ENCODE assay signal across 8 mouse cellular contexts in genomic region chr13:95323950-95324625, GRCm38 (mm10). TPM values are rescaled to one million over a fixed set of nuclear protein-coding genes. Genes with fewer than 3 reads are reported as not detected.
A peak's percentile ranks its signal among the peaks of the same experiment; 100 is the strongest.
DNase-seq lines count a peak whose midpoint lies in the region; ATAC-seq lines count a peak whose summit lies in the region.

No protein-coding gene starts in this region.

- peaks cover 16% of the 10 kb centered on the region for H3K4me1 ChIP-seq in intestine, embryonic 14.5 days (replicated peaks; ENCODE audit: control insufficient read depth, insufficient read depth, low read length)
- H3K4me1 ChIP-seq in limb, embryonic 13.5 days: peaks cover 31% of the 10 kb centered on the region
- H3K4me1 ChIP-seq in midbrain, embryonic 13.5 days (replicated peaks): peaks cover 32% of the 10 kb centered on the region
- peaks cover 20% of the 10 kb centered on the region for H3K4me1 ChIP-seq in stomach, embryonic 16.5 days (ENCODE audit: control insufficient read depth, insufficient read depth, low read length)

- H3K36me3 ChIP-seq in intestine, embryonic 14.5 days (ENCODE audit: control insufficient read depth, insufficient read depth, low read length): no peaks in the 10 kb centered on the region
- H3K36me3 ChIP-seq in limb, embryonic 13.5 days: peaks cover 5% of the 10 kb centered on the region
- H3K36me3 ChIP-seq in midbrain, embryonic 13.5 days: no peaks in the 10 kb centered on the region
- no peaks in the 10 kb centered on the region for H3K36me3 ChIP-seq in stomach, embryonic 16.5 days (ENCODE audit: control insufficient read depth, insufficient read depth, low read length)

- peak overlapping the region; percentile 99 for H3K9ac ChIP-seq in intestine, embryonic 14.5 days (ENCODE audit: low read length)
- peak overlapping the region; percentile 97 for H3K9ac ChIP-seq in limb, embryonic 13.5 days
- H3K9ac ChIP-seq in midbrain, embryonic 13.5 days (replicated peaks): peak overlapping the region; percentile 96
- H3K9ac ChIP-seq in stomach, embryonic 16.5 days (ENCODE audit: low read length): peak overlapping the region; percentile 98

- ATAC-seq in intestine, embryonic 14.5 days (replicated peaks; ENCODE audit: low FRiP score, low TSS enrichment, low read depth): no peak
- ATAC-seq in limb, embryonic 13.5 days (ENCODE audit: low FRiP score, low read depth): 0 out of 2 replicates have a peak, but pooled peaks have one; percentile 37
- ATAC-seq in midbrain, embryonic 13.5 days: peak; percentile 57
- no peak for ATAC-seq in stomach, embryonic 16.5 days (ENCODE audit: insufficient read depth, low FRiP score)

- no peaks in the 10 kb centered on the region for H3K9me3 ChIP-seq in intestine, embryonic 14.5 days (ENCODE audit: control insufficient read depth, low read length)
- H3K9me3 ChIP-seq in limb, embryonic 13.5 days: no peaks in the 10 kb centered on the region
- no peaks in the 10 kb centered on the region for H3K9me3 ChIP-seq in midbrain, embryonic 13.5 days
- H3K9me3 ChIP-seq in stomach, embryonic 16.5 days (replicated peaks; ENCODE audit: control insufficient read depth, low read length): no peaks in the 10 kb centered on the region

- H3K4me3 ChIP-seq in intestine, embryonic 14.5 days (ENCODE audit: low read depth, low read length): peak overlapping the region; percentile 70
- H3K4me3 ChIP-seq in limb, embryonic 13.5 days: peak overlapping the region; percentile 76
- peak overlapping the region; percentile 76 for H3K4me3 ChIP-seq in midbrain, embryonic 13.5 days (replicated peaks)
- H3K4me3 ChIP-seq in stomach, embryonic 16.5 days (replicated peaks; ENCODE audit: low read length): peak overlapping the region; percentile 86

- WGBS in intestine, embryonic 14.5 days: 25% methylated on average over 15 of the region's 15 CpGs
- 25% methylated on average over 15 of the region's 15 CpGs for WGBS in limb, embryonic 13.5 days
- 24% methylated on average over 15 of the region's 15 CpGs for WGBS in midbrain, embryonic 13.5 days
- WGBS in stomach, embryonic 16.5 days: 24% methylated on average over 15 of the region's 15 CpGs

- peak overlapping the region; percentile 99 for H3K27ac ChIP-seq in intestine, embryonic 14.5 days (ENCODE audit: low read depth)
- H3K27ac ChIP-seq in limb, embryonic 13.5 days: peak overlapping the region; percentile 100
- H3K27ac ChIP-seq in midbrain, embryonic 13.5 days: peak overlapping the region; percentile 93
- H3K27ac ChIP-seq in stomach, embryonic 16.5 days (ENCODE audit: low read length): peak overlapping the region; percentile 98

- peak; percentile 57 for DNase-seq in ovary, postnatal 36 days (ENCODE audit: low spot score)
- DNase-seq in ovary, postnatal 10 days (ENCODE audit: low spot score): no peak
- peak; percentile 72 for DNase-seq in cerebellum, adult 9-10 months
- peak; percentile 43 to 51 for DNase-seq in frontal cortex, postnatal 36 days (ENCODE audit: low spot score in 2 of 2)
- DNase-seq in intestine, embryonic 14.5 days (ENCODE audit: low spot score): peak; percentile 84

- H3K4me2 ChIP-seq in intestine, embryonic 14.5 days (ENCODE audit: low read length): peak overlapping the region; percentile 93
- H3K4me2 ChIP-seq in limb, embryonic 13.5 days (replicated peaks): peak overlapping the region; percentile 88
- peak overlapping the region; percentile 75 for H3K4me2 ChIP-seq in midbrain, embryonic 13.5 days (replicated peaks)
- H3K4me2 ChIP-seq in stomach, embryonic 16.5 days (ENCODE audit: low read depth, low read length): peak overlapping the region; percentile 93

- no peaks in the 10 kb centered on the region for H3K27me3 ChIP-seq in intestine, embryonic 14.5 days (replicated peaks; ENCODE audit: control insufficient read depth, insufficient read depth, low read length)
- no peaks in the 10 kb centered on the region for H3K27me3 ChIP-seq in limb, embryonic 13.5 days
- H3K27me3 ChIP-seq in midbrain, embryonic 13.5 days: no peaks in the 10 kb centered on the region
- H3K27me3 ChIP-seq in stomach, embryonic 16.5 days (ENCODE audit: control insufficient read depth, insufficient read depth, low read length): no peaks in the 10 kb centered on the region

RNA-seq across cellular contexts. Expression of gene Zbed3, which starts 0.7 kb away (rescaled TPM):
- polyA plus RNA-seq in intestine, embryonic 14.5 days (2014; fragmentation: Nextera tagmentation; extraction: Ambion mirVana): 53.0 and 55.2 TPM in 2 replicates
- 89.6 and 95.0 TPM in 2 replicates for polyA plus RNA-seq in limb, embryonic 13.5 days (2015; fragmentation: Nextera tagmentation; extraction: Ambion mirVana)
- 46.4 and 48.8 TPM in 2 replicates for polyA plus RNA-seq in midbrain, embryonic 13.5 days (2015; fragmentation: Nextera tagmentation; extraction: Ambion mirVana)
- 40.2 and 46.5 TPM in 2 replicates for polyA plus RNA-seq in stomach, embryonic 16.5 days (2015; fragmentation: Nextera tagmentation; extraction: Ambion mirVana)

RNA-seq across cellular contexts. Expression of gene Aggf1, which starts 51.1 kb away (rescaled TPM):
- 32.1 and 33.1 TPM in 2 replicates for polyA plus RNA-seq in intestine, embryonic 14.5 days (2014; fragmentation: Nextera tagmentation; extraction: Ambion mirVana)
- polyA plus RNA-seq in limb, embryonic 13.5 days (2015; fragmentation: Nextera tagmentation; extraction: Ambion mirVana): 31.7 and 32.4 TPM in 2 replicates
- polyA plus RNA-seq in midbrain, embryonic 13.5 days (2015; fragmentation: Nextera tagmentation; extraction: Ambion mirVana): 41.6 and 45.1 TPM in 2 replicates
- 21.6 and 23.5 TPM in 2 replicates for polyA plus RNA-seq in stomach, embryonic 16.5 days (2015; fragmentation: Nextera tagmentation; extraction: Ambion mirVana)

Comparison
In these comparisons a context has a peak if more than half of its experiments do, and no peak if none do; other contexts are left out.
1. ATAC-seq: peak in limb, embryonic 13.5 days (single experiment) and midbrain, embryonic 13.5 days (single experiment); none in intestine, embryonic 14.5 days (single experiment) and stomach, embryonic 16.5 days (single experiment).
2. Peak in every context shown above with its lines, with median percentiles within 50 percentile points of each other: H3K27ac ChIP-seq, H3K4me2 ChIP-seq, H3K4me3 ChIP-seq and H3K9ac ChIP-seq.